Mouse (Mus musculus) heart, adult 2 months (tissue): ENCODE results near the gene Lpgat1.

Experiments used
- CTCF ChIP-seq: fragments of 200-600 bp; IDR thresholded peaks from 2 replicates; pipeline ENCODE4 v1.8.1; 2022; ENCODE audit warnings: antibody characterized with exemption, mild to moderate bottlenecking, moderate library complexity
- EP300 ChIP-seq: fragments of 200-500 bp; IDR thresholded peaks from 2 replicates; pipeline ENCODE4 v1.6.1; 2011; ENCODE audit warnings: low read depth, low read length, control low read depth; ENCODE audit not compliant: insufficient read depth
- POLR2A ChIP-seq: fragments of 200-500 bp; IDR thresholded peaks from 2 replicates; pipeline ENCODE4 v1.6.1; 2011; ENCODE audit warnings: mild to moderate bottlenecking, low read depth, low read length, control low read depth; ENCODE audit not compliant: insufficient read depth

DNA sequence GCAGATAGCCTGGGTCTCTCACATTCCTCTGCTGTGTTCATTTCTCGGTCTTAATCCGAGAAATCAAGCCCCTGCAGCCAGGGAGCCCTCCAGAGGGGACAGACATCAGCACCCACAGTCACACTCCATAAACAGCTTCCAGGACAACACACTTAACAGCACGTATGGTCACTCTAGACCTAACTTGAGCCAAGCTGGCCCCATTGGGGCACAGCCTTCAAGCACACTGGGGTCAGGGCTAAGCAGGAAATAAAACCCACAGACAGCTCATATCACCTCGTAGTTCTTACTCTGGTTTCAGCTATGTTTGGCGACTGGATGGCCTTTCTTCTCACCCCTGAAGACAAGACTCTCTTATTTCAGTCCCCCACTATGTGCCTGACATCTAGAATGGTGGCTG, 87.1 kb downstream of the Lpgat1 start:
- no peak for TF ChIP-seq CTCF
- no peak for TF ChIP-seq POLR2A
- TF ChIP-seq EP300: no peak
